Mouse (Mus musculus): ENCODE results near the gene Kdm4d. TPM values are rescaled to one million over a fixed set of nuclear protein-coding genes. Genes with fewer than 3 reads are reported as not detected.
A peak's percentile ranks its signal among the peaks of the same experiment; 100 is the strongest.

The Kdm4d gene
- polyA plus RNA-seq, 1 experiment from 2014 or later: 0.06 TPM

DNA sequence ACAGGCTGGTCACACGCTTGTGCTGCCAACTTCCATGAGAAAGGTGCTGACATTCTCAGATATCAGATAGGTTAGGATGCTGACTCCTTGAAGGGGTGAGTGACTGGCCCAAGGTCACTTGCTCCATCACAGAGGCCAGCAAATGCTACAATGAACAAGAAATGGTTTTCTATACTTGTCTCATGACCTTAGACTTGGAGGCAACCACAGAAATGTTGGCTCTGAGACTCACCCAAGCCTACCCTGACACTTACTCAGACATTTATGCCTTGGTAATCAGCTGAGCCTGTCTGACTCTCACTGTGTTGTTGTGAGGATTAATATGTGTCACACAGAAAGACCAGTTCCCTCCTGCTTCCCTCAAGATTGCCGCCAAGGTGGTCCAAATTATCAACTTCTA, 33.4 kb upstream of the Kdm4d start:
- Histone ChIP-seq H3K4me2 (ENCODE audit: low read depth, low read length) (no peak overlapping the region), H3K9me3 (ENCODE audit: low read length) (no peaks in the 10 kb centered on the region), H3K27me3 (ENCODE audit: insufficient read depth, low read length) (no peaks in the 10 kb centered on the region), H3K4me1 (ENCODE audit: insufficient read depth) (no peaks in the 10 kb centered on the region), H3K9ac (replicated peaks) (no peak overlapping the region), H3K4me3 (ENCODE audit: low read depth, low read length) (no peak overlapping the region), H3K36me3 (replicated peaks; ENCODE audit: insufficient read depth, low read length) (no peaks in the 10 kb centered on the region), H3K27ac (ENCODE audit: low read depth) (no peak overlapping the region)
- ATAC-seq: no peak
- 72% methylated on average over 2 of the region's 2 CpGs for WGBS (ENCODE audit: insufficient replicate concordance)
- no peak for DNase-seq
- TF ChIP-seq EP300 (IDR thresholded peaks at IDR 0.05; ENCODE audit: low read depth): no peak
- no peak for TF ChIP-seq CTCF (IDR thresholded peaks at IDR 0.05; ENCODE audit: low read depth)

- no peak for TF ChIP-seq EP300 (IDR thresholded peaks at IDR 0.05; ENCODE audit: low read depth)
- TF ChIP-seq CTCF (IDR thresholded peaks at IDR 0.05; ENCODE audit: low read depth): no peak
- Histone ChIP-seq H3K9ac (replicated peaks) (no peak overlapping the region), H3K4me3 (ENCODE audit: low read depth, low read length) (no peak overlapping the region), H3K4me2 (ENCODE audit: low read depth, low read length) (no peak overlapping the region), H3K4me1 (ENCODE audit: insufficient read depth) (no peaks in the 10 kb centered on the region), H3K9me3 (ENCODE audit: low read length) (no peaks in the 10 kb centered on the region), H3K27me3 (ENCODE audit: insufficient read depth, low read length) (no peaks in the 10 kb centered on the region), H3K36me3 (replicated peaks; ENCODE audit: insufficient read depth, low read length) (no peaks in the 10 kb centered on the region), H3K27ac (ENCODE audit: low read depth) (no peak overlapping the region)
- WGBS (ENCODE audit: insufficient replicate concordance): 76% methylated on average over 3 of the region's 3 CpGs
- DNase-seq (no peak), ATAC-seq (no peak)
Observed at GRCm38 (mm10) chr9:14532283-14532682, 32.0 kb upstream of the Kdm4d start.

GRCm38 (mm10) chr9:14530004-14530403, 29.7 kb upstream of the Kdm4d start:
- H3K9ac ChIP-seq (replicated peaks): no peak overlapping the region
- ATAC-seq: 0 out of 2 replicates have a peak, but pooled peaks have one; percentile 29
- H3K27ac ChIP-seq (ENCODE audit: low read depth): no peak overlapping the region
- no peaks in the 10 kb centered on the region for H3K9me3 ChIP-seq (ENCODE audit: low read length)
- no peak for TF ChIP-seq EP300 (IDR thresholded peaks at IDR 0.05; ENCODE audit: low read depth)
- no peak for TF ChIP-seq CTCF (IDR thresholded peaks at IDR 0.05; ENCODE audit: low read depth)
- H3K27me3 ChIP-seq (ENCODE audit: insufficient read depth, low read length): no peaks in the 10 kb centered on the region
- peak; percentile 24 for DNase-seq
- no peak overlapping the region for H3K4me3 ChIP-seq (ENCODE audit: low read depth, low read length)
- no peaks in the 10 kb centered on the region for H3K36me3 ChIP-seq (replicated peaks; ENCODE audit: insufficient read depth, low read length)
- WGBS (ENCODE audit: insufficient replicate concordance): 60% methylated on average over 5 of the region's 5 CpGs
- H3K4me1 ChIP-seq (ENCODE audit: insufficient read depth): no peaks in the 10 kb centered on the region
- H3K4me2 ChIP-seq (ENCODE audit: low read depth, low read length): no peak overlapping the region

- Histone ChIP-seq H3K27me3 (ENCODE audit: insufficient read depth, low read length) (no peaks in the 10 kb centered on the region), H3K4me3 (ENCODE audit: low read depth, low read length) (no peak overlapping the region), H3K36me3 (replicated peaks; ENCODE audit: insufficient read depth, low read length) (no peaks in the 10 kb centered on the region), H3K9ac (replicated peaks) (no peak overlapping the region), H3K9me3 (ENCODE audit: low read length) (no peaks in the 10 kb centered on the region), H3K4me2 (ENCODE audit: low read depth, low read length) (no peak overlapping the region), H3K4me1 (ENCODE audit: insufficient read depth) (no peaks in the 10 kb centered on the region), H3K27ac (ENCODE audit: low read depth) (no peak overlapping the region)
- WGBS (ENCODE audit: insufficient replicate concordance): 6% methylated on average over 4 of the region's 4 CpGs
- peak; percentile 58; the same call in 1 of the 2 replicates for ATAC-seq
- peak; percentile 65 for DNase-seq
- no peak for TF ChIP-seq EP300 (IDR thresholded peaks at IDR 0.05; ENCODE audit: low read depth)
- TF ChIP-seq CTCF (IDR thresholded peaks at IDR 0.05; ENCODE audit: low read depth): peak; percentile 83
Observed at GRCm38 (mm10) chr9:14523408-14524043, 23.2 kb upstream of the Kdm4d start.

DNA sequence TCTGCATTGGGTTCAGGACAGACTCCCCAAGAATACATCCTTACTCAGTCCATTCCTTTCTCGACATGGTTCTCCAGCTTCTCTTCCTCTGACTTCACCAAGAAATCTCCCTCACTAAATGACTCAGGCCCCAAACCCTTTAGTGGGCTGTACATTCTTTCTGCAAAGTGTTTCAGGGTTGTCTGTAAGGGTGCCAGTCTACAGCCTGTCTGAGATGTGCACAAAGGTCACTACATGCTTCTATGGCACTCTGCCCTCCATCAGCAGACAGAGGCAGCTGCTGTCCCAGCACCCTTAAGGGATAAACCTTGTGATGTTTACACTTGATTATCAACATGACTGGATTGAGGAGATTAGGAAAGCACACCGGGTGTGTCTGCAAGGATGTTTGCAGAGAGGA, 21.4 kb upstream of the Kdm4d start:
- H3K4me1 ChIP-seq (ENCODE audit: insufficient read depth): no peaks in the 10 kb centered on the region
- no peak for DNase-seq

DNA sequence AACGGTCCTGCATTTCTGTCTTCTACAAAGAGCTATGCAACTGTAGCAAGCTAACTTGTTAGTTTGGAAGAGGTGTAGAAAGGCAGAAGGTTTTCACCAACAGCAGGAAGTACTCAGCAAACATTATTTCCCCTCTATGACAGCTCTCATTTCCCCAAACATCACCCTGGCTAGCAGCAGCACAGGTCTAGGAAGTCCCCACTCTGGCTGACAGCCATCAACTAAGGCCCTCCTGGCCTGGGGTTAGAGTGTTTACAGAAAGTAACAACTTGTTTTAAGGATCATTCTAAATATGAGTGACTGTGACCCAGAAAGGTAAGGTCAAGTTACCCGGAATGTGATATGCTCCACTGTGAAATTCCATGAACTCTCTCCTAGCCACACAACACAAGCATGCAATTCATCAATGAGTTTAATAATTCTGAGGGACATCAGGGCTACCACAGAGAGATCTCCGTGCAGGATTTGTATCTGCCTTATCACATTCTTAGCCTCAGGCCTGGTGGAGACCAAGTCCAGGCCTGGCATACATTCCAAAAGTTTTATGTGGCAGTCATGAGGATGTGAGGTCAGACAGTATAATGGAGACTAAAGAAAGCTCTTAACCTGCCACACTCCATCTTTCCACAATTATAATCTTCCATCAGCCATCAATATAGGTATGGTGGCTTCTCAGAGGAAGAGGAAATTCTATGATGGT, 20.8 kb upstream of the Kdm4d start:
- no peaks in the 10 kb centered on the region for H3K36me3 ChIP-seq (replicated peaks; ENCODE audit: insufficient read depth, low read length)
- H3K4me3 ChIP-seq (ENCODE audit: low read depth, low read length): no peak overlapping the region
- H3K27ac ChIP-seq (ENCODE audit: low read depth): no peak overlapping the region
- H3K9me3 ChIP-seq (ENCODE audit: low read length): no peaks in the 10 kb centered on the region
- no peaks in the 10 kb centered on the region for H3K27me3 ChIP-seq (ENCODE audit: insufficient read depth, low read length)
- no peak for ATAC-seq
- H3K4me2 ChIP-seq (ENCODE audit: low read depth, low read length): no peak overlapping the region
- TF ChIP-seq CTCF (IDR thresholded peaks at IDR 0.05; ENCODE audit: low read depth) (no peak), EP300 (IDR thresholded peaks at IDR 0.05; ENCODE audit: low read depth) (no peak)
- no peaks in the 10 kb centered on the region for H3K4me1 ChIP-seq (ENCODE audit: insufficient read depth)
- DNase-seq: no peak
- 47% methylated on average over 3 of the region's 3 CpGs for WGBS (ENCODE audit: insufficient replicate concordance)
- H3K9ac ChIP-seq (replicated peaks): no peak overlapping the region

More for the DNA sequence above, 21.4 kb upstream of the Kdm4d start:
- TF ChIP-seq CTCF (IDR thresholded peaks at IDR 0.05; ENCODE audit: low read depth) (no peak), EP300 (IDR thresholded peaks at IDR 0.05; ENCODE audit: low read depth) (no peak)
- no peak overlapping the region for H3K4me3 ChIP-seq (ENCODE audit: low read depth, low read length)
- H3K27me3 ChIP-seq (ENCODE audit: insufficient read depth, low read length): no peaks in the 10 kb centered on the region
- 35% methylated on average over 2 of the region's 2 CpGs for WGBS (ENCODE audit: insufficient replicate concordance)
- no peak overlapping the region for H3K27ac ChIP-seq (ENCODE audit: low read depth)
- ATAC-seq: no peak
- H3K36me3 ChIP-seq (replicated peaks; ENCODE audit: insufficient read depth, low read length): no peaks in the 10 kb centered on the region
- H3K4me2 ChIP-seq (ENCODE audit: low read depth, low read length): no peak overlapping the region
- no peak overlapping the region for H3K9ac ChIP-seq (replicated peaks)
- H3K9me3 ChIP-seq (ENCODE audit: low read length): no peaks in the 10 kb centered on the region

Data from liver, postnatal 0 days (tissue).